Mouse (Mus musculus): ENCODE results near the gene Adssl1. TPM values are rescaled to one million over a fixed set of nuclear protein-coding genes. Genes with fewer than 3 reads are reported as not detected.
A peak's percentile ranks its signal among the peaks of the same experiment; 100 is the strongest.

Adssl1 gene
- polyA plus RNA-seq, 1 experiment = 72.0 TPM

DNA sequence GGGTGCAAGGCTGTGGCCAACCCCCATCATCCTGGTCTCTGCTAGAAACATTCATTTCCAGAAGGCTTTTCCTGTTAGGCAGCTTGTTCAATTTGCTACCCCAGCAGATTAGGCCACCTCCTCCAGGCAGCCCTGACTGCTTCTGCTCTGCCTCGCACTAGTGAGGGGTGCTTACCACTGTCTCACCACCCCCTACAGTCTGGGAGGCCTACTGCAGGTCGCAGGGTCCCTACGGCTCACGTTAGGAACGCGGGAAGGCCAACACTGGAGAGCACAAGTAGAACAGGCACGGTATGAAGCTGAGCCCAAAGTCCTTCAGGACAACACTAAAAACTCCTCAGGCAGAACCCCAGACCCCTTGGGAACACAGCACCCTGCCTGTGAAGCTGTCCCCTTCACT, 52.0 kb downstream of the Adssl1 start:
- Histone ChIP-seq H3K27ac (ENCODE audit: insufficient read depth, low read length) (no peak overlapping the region), H3K27me3 (ENCODE audit: control insufficient read depth, insufficient read depth, low read length) (no peaks in the 10 kb centered on the region), H3K4me1 (ENCODE audit: control insufficient read depth, insufficient read depth, low read length) (peaks cover 29% of the 10 kb centered on the region), H3K4me3 (replicated peaks; ENCODE audit: insufficient read depth, low read depth, low read length) (no peak overlapping the region)
- no peak for DNase-seq
- TF ChIP-seq POLR2A (IDR thresholded peaks at IDR 0.05; ENCODE audit: borderline replicate concordance, insufficient read depth, low read length) = no peak
- no peak; the same call in 1 of the 2 replicates for TF ChIP-seq CTCF (IDR thresholded peaks at IDR 0.05; ENCODE audit: borderline replicate concordance, insufficient read depth, low read depth, low read length)
- WGBS = 80% methylated on average over 7 of the region's 7 CpGs

DNA sequence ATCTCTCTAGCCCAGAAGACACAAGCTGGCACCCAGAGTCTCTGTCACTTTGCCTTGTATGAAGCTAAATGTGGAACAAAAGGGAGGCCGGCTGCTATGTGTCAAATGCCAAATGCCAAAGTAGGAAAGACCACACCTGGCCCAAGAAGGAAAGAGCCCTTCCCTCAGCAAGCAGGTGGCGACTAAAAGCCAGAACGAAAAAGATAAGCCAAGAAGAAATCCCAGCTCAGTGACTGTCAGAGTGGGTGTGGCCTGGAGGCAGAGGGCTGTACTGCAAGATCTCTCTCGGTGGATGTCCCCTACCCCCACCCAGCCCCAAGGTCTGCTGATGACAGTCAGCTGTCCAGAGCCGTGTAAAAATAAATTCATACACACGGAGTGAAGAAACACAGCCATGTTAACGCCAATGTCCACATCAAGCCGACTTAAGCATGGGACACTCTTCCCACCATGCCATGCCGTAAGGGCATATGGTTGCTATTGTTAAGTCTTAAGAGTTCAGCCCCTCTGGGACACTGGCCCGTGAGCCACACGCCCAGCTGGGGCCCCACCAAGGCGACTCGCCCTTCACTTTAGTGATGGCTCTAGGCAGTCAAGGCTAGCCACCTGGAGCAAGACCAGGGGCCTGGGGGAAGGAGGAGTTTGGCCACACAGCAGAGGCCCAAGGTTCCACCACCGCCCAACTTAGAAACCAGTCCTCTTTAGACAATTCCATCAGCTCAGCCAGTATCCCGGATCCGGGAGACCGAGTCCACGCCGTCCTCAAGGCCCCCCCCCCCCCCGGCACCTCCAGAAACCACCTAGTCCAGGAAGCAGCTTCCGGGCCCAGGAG, 53.1 kb downstream of the Adssl1 start:
- 3% methylated on average over 21 of the region's 21 CpGs for WGBS

GRCm38 (mm10) chr12:112673576-112674091, 53.8 kb downstream of the Adssl1 start:
- H3K27me3 ChIP-seq (ENCODE audit: control insufficient read depth, insufficient read depth, low read length) = no peaks in the 10 kb centered on the region; the same call in 1 of the 2 replicates
- H3K27ac ChIP-seq (ENCODE audit: insufficient read depth, low read length) = peak overlapping the region; percentile 26; the same call in 1 of the 2 replicates
- peak overlapping the region; percentile 73 for H3K4me3 ChIP-seq (replicated peaks; ENCODE audit: insufficient read depth, low read depth, low read length)
- WGBS = under 1% methylated on average over 67 of the region's 68 CpGs
- H3K4me1 ChIP-seq (ENCODE audit: control insufficient read depth, insufficient read depth, low read length) = peaks cover 20% of the 10 kb centered on the region
- DNase-seq = peak; percentile 58 to 64
- TF ChIP-seq POLR2A (IDR thresholded peaks at IDR 0.05; ENCODE audit: borderline replicate concordance, insufficient read depth, low read length) = no peak
- no peak for TF ChIP-seq CTCF (IDR thresholded peaks at IDR 0.05; ENCODE audit: borderline replicate concordance, insufficient read depth, low read depth, low read length)

More for the DNA sequence above, 53.1 kb downstream of the Adssl1 start:
- peaks cover 22% of the 10 kb centered on the region for H3K4me1 ChIP-seq (ENCODE audit: control insufficient read depth, insufficient read depth, low read length)
- peak overlapping the region; percentile 73 for H3K4me3 ChIP-seq (replicated peaks; ENCODE audit: insufficient read depth, low read depth, low read length)
- TF ChIP-seq CTCF (IDR thresholded peaks at IDR 0.05; ENCODE audit: borderline replicate concordance, insufficient read depth, low read depth, low read length) (no peak), POLR2A (IDR thresholded peaks at IDR 0.05; ENCODE audit: borderline replicate concordance, insufficient read depth, low read length) (no peak)
- 0 out of 2 replicates have a peak overlapping the region, but pooled peaks have one; percentile 26 for H3K27ac ChIP-seq (ENCODE audit: insufficient read depth, low read length)
- DNase-seq = no peak
- no peaks in the 10 kb centered on the region for H3K27me3 ChIP-seq (ENCODE audit: control insufficient read depth, insufficient read depth, low read length)

DNA sequence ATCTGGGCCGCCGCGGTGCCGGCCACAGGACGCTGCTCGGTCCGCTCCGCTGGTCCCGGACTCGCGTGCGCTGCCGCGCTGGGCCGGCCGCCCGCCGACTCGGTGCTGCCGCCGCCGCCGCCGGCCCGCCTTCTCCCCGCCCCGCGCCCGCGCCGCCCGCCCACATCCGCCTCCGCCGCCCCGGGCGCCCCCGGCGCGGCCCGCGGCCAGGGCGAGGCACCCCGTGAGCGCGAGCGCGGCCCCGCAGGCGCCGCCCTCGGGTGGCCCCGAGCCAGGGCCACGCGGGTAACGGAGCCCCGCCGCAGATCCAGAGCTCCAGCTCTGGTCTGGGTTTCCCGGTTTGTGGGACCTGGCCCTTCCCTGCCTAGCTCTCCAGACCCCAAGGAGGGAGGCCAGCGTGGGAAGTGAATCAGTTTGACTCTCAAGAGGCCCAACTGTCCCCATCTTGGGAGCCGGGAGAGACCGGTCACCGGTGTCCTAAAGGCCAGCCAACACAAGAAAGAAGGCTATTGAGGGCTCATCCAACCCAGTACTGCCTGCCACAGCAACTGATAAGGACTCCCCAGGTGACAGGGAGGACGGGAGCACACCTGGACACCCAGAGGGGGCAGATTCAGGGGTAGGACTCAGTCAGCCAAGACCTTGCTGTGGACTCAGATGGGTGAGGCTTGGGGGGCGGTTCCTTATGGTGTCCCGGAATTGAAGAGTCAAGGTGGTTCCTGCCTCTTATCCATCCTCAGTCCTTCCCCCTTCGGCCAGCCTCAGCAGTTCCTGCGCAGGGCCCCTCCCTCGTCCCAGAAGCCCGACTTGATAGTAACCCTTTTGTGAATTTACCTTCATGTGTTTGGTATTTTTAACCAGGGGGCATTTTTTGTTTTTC, 54.5 kb downstream of the Adssl1 start, which contains the start of gene Akt1:
Gene Akt1, minus strand, starts transcription at position 753 of the 880 bp plus-strand sequence.
- H3K27ac ChIP-seq (ENCODE audit: insufficient read depth, low read length) = peak within 1 kb of the TSS; percentile 72
- TF ChIP-seq POLR2A (IDR thresholded peaks at IDR 0.05; ENCODE audit: borderline replicate concordance, insufficient read depth, low read length) (peak; percentile 19; the same call in 1 of the 2 replicates), CTCF (IDR thresholded peaks at IDR 0.05; ENCODE audit: borderline replicate concordance, insufficient read depth, low read depth, low read length) (no peak)
- peak; percentile 65 to 78 for DNase-seq
- 3% methylated on average over 46 of the region's 70 CpGs for WGBS
- peaks cover 1% of the 10 kb centered on the region; the same call in 1 of the 2 replicates for H3K27me3 ChIP-seq (ENCODE audit: control insufficient read depth, insufficient read depth, low read length)
- peak within 1 kb of the TSS; percentile 73 for H3K4me3 ChIP-seq (replicated peaks; ENCODE audit: insufficient read depth, low read depth, low read length)
- H3K4me1 ChIP-seq (ENCODE audit: control insufficient read depth, insufficient read depth, low read length) = peaks cover 20% of the 10 kb centered on the region

DNA sequence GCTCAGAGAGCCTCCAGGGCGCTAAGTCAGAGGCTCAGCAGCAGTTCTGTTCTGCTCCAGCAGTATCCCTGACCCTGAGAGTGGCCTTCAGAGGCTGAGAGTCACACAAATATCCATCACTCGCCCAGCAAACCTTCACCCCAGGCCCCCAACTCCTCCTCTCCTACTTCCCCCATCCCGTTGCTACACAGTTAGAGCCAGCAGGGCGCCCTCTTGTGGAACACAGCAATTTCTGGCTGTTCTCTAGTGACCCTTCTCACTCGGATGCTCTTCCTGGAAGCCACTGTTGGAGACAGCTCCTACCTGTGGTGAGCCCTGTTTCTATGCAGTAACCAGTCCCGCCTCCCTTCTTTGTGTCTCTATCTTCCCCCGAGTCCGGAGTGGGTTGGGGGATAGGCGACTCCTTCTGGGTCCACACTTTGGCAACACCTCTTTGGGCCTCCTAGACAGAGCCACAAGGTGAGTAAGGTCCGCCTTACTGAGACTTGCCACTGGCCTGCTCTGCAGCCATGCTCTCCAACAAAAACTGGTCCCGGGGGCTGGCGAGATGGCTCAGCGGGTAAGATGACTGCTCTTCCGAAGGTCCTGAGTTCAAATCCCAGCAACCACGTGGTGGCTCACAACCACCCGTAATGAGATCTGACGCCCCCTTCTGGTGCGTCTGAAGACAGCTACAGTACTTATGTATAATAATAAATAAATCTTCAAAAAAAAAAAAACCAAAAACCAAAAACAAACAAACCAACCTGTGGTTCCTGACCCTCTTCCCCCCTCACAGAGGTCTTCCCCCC, 55.6 kb downstream of the Adssl1 start:
- peak overlapping the region; percentile 2 for H3K4me3 ChIP-seq (replicated peaks; ENCODE audit: insufficient read depth, low read depth, low read length)

GRCm38 (mm10) chr12:112677076-112677475, 57.2 kb downstream of the Adssl1 start:
- Histone ChIP-seq H3K27ac (ENCODE audit: insufficient read depth, low read length) (no peak overlapping the region), H3K27me3 (ENCODE audit: control insufficient read depth, insufficient read depth, low read length) (peaks cover 1% of the 10 kb centered on the region; the same call in 1 of the 2 replicates), H3K4me1 (ENCODE audit: control insufficient read depth, insufficient read depth, low read length) (peaks cover 18% of the 10 kb centered on the region), H3K4me3 (replicated peaks; ENCODE audit: insufficient read depth, low read depth, low read length) (no peak overlapping the region)
- DNase-seq = no peak
- WGBS = 47% methylated on average over 5 of the region's 5 CpGs
- TF ChIP-seq CTCF (IDR thresholded peaks at IDR 0.05; ENCODE audit: borderline replicate concordance, insufficient read depth, low read depth, low read length) (no peak), POLR2A (IDR thresholded peaks at IDR 0.05; ENCODE audit: borderline replicate concordance, insufficient read depth, low read length) (no peak)

More for the DNA sequence above, 55.6 kb downstream of the Adssl1 start:
- TF ChIP-seq POLR2A (IDR thresholded peaks at IDR 0.05; ENCODE audit: borderline replicate concordance, insufficient read depth, low read length) (no peak), CTCF (IDR thresholded peaks at IDR 0.05; ENCODE audit: borderline replicate concordance, insufficient read depth, low read depth, low read length) (peak; percentile 79)
- Histone ChIP-seq H3K27me3 (ENCODE audit: control insufficient read depth, insufficient read depth, low read length) (peaks cover 1% of the 10 kb centered on the region; the same call in 1 of the 2 replicates), H3K27ac (ENCODE audit: insufficient read depth, low read length) (no peak overlapping the region), H3K4me1 (ENCODE audit: control insufficient read depth, insufficient read depth, low read length) (peaks cover 20% of the 10 kb centered on the region)
- peak; percentile 80 to 85 for DNase-seq
- 17% methylated on average over 18 of the region's 18 CpGs for WGBS
